10 mouse cellular contexts compared by ENCODE assay signal in the genomic region with DNA sequence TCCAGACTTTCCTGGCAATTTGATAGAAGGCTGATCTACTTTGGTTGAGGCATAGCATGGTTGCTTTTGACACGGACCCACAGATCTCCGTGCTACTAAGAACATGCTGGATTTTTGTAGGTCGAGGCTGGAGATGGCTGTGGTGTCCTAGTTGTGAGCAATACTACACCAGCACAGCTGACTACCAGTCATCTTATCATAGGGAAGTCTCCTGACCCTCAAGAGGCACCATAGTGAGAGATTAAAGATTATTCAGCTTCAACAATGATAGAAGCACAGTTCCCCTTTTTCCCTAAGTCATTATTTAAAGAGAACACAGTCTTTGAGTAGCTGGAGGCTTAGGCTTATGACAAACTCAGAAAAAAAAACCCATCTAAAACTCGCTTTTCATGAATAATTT.
"Had no signal": no experiment of that assay in that cellular context is flagged by ENCODE, and none has a peak within 500 bp of the region (broad histone marks: within the 10 kb centered on the region; RNA-seq: fewer than 3 reads in every experiment).

No protein-coding gene starts in this region.

- H3K4me1 ChIP-seq: midbrain, embryonic 10.5 days; midbrain, embryonic 12.5 days; neural tube, embryonic 13.5 days; neural tube, embryonic 15.5 days; stomach, embryonic 15.5 days had no signal

- H3K36me3 ChIP-seq: stomach, embryonic 15.5 days had no signal

- H3K9ac ChIP-seq: lung, embryonic 14.5 days; midbrain, embryonic 12.5 days; neural tube, embryonic 13.5 days; neural tube, embryonic 15.5 days; stomach, embryonic 15.5 days had no signal

- H3K4me3 ChIP-seq: midbrain, embryonic 10.5 days; midbrain, embryonic 12.5 days; myocyte; neural tube, embryonic 13.5 days; neural tube, embryonic 15.5 days; stomach, embryonic 15.5 days had no signal

- H3K4me2 ChIP-seq: lung, embryonic 14.5 days; midbrain, embryonic 12.5 days; neural tube, embryonic 13.5 days; neural tube, embryonic 15.5 days; stomach, embryonic 15.5 days had no signal

- DNase-seq: thymus, adult 2 months; thymus, postnatal 25 days had no signal

- H3K27me3 ChIP-seq: midbrain, embryonic 12.5 days; neural tube, embryonic 13.5 days; neural tube, embryonic 15.5 days; stomach, embryonic 15.5 days had no signal

- H3K9me3 ChIP-seq: midbrain, embryonic 10.5 days; midbrain, embryonic 12.5 days; neural tube, embryonic 13.5 days; neural tube, embryonic 15.5 days; stomach, embryonic 15.5 days had no signal

- H3K27ac ChIP-seq: midbrain, embryonic 10.5 days; midbrain, embryonic 12.5 days; neural tube, embryonic 13.5 days; neural tube, embryonic 15.5 days; stomach, embryonic 15.5 days; stomach, postnatal 0 days had no signal
